Mouse (Mus musculus): ENCODE measurements around the gene Spata25. TPM values are rescaled to one million over a fixed set of nuclear protein-coding genes. Genes with fewer than 3 reads are reported as not detected.
A peak's percentile ranks its signal among the peaks of the same experiment; 100 is the strongest.

The Spata25 gene
- total RNA-seq, 1 experiment: 1.1 TPM

DNA sequence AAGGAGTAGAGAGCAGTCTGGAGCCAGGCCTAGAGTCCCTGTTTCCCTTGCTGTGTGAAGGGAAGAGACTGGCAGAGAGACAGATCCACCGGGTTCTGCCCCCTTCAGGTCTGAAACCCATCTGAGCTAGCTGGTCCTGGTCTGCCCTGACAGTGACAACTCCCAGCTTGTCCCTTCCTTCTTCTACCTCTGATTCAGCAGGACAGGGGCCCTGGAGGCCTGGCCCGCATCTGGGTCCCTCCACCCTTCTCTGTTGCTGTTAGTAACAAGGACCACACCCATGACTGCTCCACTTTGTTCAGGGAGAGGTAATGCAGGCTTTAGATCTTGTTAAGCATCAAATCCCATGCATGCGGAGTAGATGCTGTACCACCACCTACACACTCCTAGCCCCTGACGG, 39.9 kb downstream of the Spata25 start:
- H3K36me3 ChIP-seq (ENCODE audit: control insufficient read depth, insufficient read depth, low read length, poor library complexity, severe bottlenecking): peaks cover 9% of the 10 kb centered on the region; the same call in 1 of the 2 replicates
- no peak for DNase-seq (ENCODE audit: low read depth, low spot score)
- no peak overlapping the region for H3K9ac ChIP-seq (ENCODE audit: insufficient read depth, low read depth, low read length, poor library complexity, severe bottlenecking)
- no peak overlapping the region for H3K4me3 ChIP-seq (ENCODE audit: insufficient read depth in 1 of 2, low read depth in 1 of 2, low read length in 2 of 2, poor library complexity in 1 of 2, severe bottlenecking in 1 of 2)
- no peaks in the 10 kb centered on the region for H3K9me3 ChIP-seq (ENCODE audit: control insufficient read depth, insufficient read depth, low read depth, low read length)
- no peak for TF ChIP-seq HCFC1 (IDR thresholded peaks at IDR 0.05; ENCODE audit: borderline replicate concordance, insufficient read depth, low read length)
- no peak for TF ChIP-seq ZNF384 (IDR thresholded peaks at IDR 0.05; ENCODE audit: low read depth, low read length)
- TF ChIP-seq ZC3H11A (IDR thresholded peaks at IDR 0.05; ENCODE audit: borderline replicate concordance, low read depth, low read length): no peak
- TF ChIP-seq CHD2 (IDR thresholded peaks at IDR 0.05; ENCODE audit: low read depth, low read length): no peak
- no peak for TF ChIP-seq MAFK (IDR thresholded peaks at IDR 0.05; ENCODE audit: insufficient read depth, low read depth, low read length)
- H3K27ac ChIP-seq (ENCODE audit: insufficient read depth, low read depth, low read length, poor library complexity, severe bottlenecking): no peak overlapping the region
- in situ Hi-C loops (cut with MboI; ENCODE audit: low sequenced_read_pairs in 2 of 2, unreplicated experiment in 2 of 2): no loop called here
- H3K4me1 ChIP-seq (ENCODE audit: control insufficient read depth in 2 of 2, insufficient read depth in 2 of 2, low read length in 2 of 2, poor library complexity in 1 of 2): peaks cover 7 to 32% of the 10 kb centered on the region in 2 experiments

- Histone ChIP-seq H3K9me3 (ENCODE audit: control insufficient read depth, insufficient read depth, low read depth, low read length) (no peaks in the 10 kb centered on the region), H3K9ac (ENCODE audit: insufficient read depth, low read depth, low read length, poor library complexity, severe bottlenecking) (no peak overlapping the region), H3K36me3 (ENCODE audit: control insufficient read depth, insufficient read depth, low read length, poor library complexity, severe bottlenecking) (peaks cover 7% of the 10 kb centered on the region; the same call in 1 of the 2 replicates), H3K4me1 (ENCODE audit: control insufficient read depth in 2 of 2, insufficient read depth in 2 of 2, low read length in 2 of 2, poor library complexity in 1 of 2) (peaks cover 5 to 29% of the 10 kb centered on the region in 2 experiments), H3K27ac (ENCODE audit: insufficient read depth, low read depth, low read length, poor library complexity, severe bottlenecking) (no peak overlapping the region), H3K4me3 (ENCODE audit: insufficient read depth in 1 of 2, low read depth in 1 of 2, low read length in 2 of 2, poor library complexity in 1 of 2, severe bottlenecking in 1 of 2) (no peak overlapping the region)
- no peak for DNase-seq (ENCODE audit: low read depth, low spot score)
- in situ Hi-C loops (cut with MboI; ENCODE audit: low sequenced_read_pairs in 2 of 2, unreplicated experiment in 2 of 2): no loop called here
- TF ChIP-seq MAFK (IDR thresholded peaks at IDR 0.05; ENCODE audit: insufficient read depth, low read depth, low read length) (no peak), ZC3H11A (IDR thresholded peaks at IDR 0.05; ENCODE audit: borderline replicate concordance, low read depth, low read length) (no peak), ZNF384 (IDR thresholded peaks at IDR 0.05; ENCODE audit: low read depth, low read length) (no peak), HCFC1 (IDR thresholded peaks at IDR 0.05; ENCODE audit: borderline replicate concordance, insufficient read depth, low read length) (no peak), CHD2 (IDR thresholded peaks at IDR 0.05; ENCODE audit: low read depth, low read length) (no peak)
Observed at GRCm38 (mm10) chr2:164787779-164788178, 40.6 kb downstream of the Spata25 start.

DNA sequence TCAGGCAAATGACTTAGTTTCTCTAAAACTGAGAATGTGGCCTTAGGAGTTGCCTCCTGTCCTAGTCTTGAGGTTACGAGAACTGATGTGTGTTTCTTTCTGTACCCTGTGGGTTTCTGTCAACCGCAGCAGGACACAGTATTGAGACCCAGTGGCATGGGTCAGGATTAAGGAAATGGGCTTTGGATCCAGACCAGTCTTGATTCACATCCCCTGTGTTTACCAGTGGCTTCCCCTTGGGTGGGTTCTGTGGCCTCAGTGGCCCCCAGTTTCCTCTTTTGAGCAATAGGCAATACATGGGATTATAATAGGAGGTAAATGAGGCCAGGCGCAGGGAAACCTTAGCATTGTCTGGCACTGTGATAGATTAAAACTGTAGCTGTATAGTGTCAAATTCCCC, 41.3 kb downstream of the Spata25 start:
- DNase-seq (ENCODE audit: low read depth, low spot score): no peak
- Histone ChIP-seq H3K36me3 (ENCODE audit: control insufficient read depth, insufficient read depth, low read length, poor library complexity, severe bottlenecking) (peaks cover 3% of the 10 kb centered on the region; the same call in 1 of the 2 replicates), H3K27ac (ENCODE audit: insufficient read depth, low read depth, low read length, poor library complexity, severe bottlenecking) (no peak overlapping the region), H3K9ac (ENCODE audit: insufficient read depth, low read depth, low read length, poor library complexity, severe bottlenecking) (no peak overlapping the region), H3K4me1 (ENCODE audit: control insufficient read depth in 2 of 2, insufficient read depth in 2 of 2, low read length in 2 of 2, poor library complexity in 1 of 2) (peaks cover 5 to 29% of the 10 kb centered on the region in 2 experiments), H3K9me3 (ENCODE audit: control insufficient read depth, insufficient read depth, low read depth, low read length) (no peaks in the 10 kb centered on the region), H3K4me3 (ENCODE audit: insufficient read depth in 1 of 2, low read depth in 1 of 2, low read length in 2 of 2, poor library complexity in 1 of 2, severe bottlenecking in 1 of 2) (no peak overlapping the region)
- in situ Hi-C loops (cut with MboI; ENCODE audit: low sequenced_read_pairs in 2 of 2, unreplicated experiment in 2 of 2): no loop called here
- TF ChIP-seq ZNF384 (IDR thresholded peaks at IDR 0.05; ENCODE audit: low read depth, low read length) (no peak), HCFC1 (IDR thresholded peaks at IDR 0.05; ENCODE audit: borderline replicate concordance, insufficient read depth, low read length) (no peak), MAFK (IDR thresholded peaks at IDR 0.05; ENCODE audit: insufficient read depth, low read depth, low read length) (no peak), ZC3H11A (IDR thresholded peaks at IDR 0.05; ENCODE audit: borderline replicate concordance, low read depth, low read length) (no peak), CHD2 (IDR thresholded peaks at IDR 0.05; ENCODE audit: low read depth, low read length) (no peak)

GRCm38 (mm10) chr2:164786388-164786885, 41.9 kb downstream of the Spata25 start:
- in situ Hi-C loops (cut with MboI; ENCODE audit: low sequenced_read_pairs in 2 of 2, unreplicated experiment in 2 of 2): no loop called here

More at GRCm38 (mm10) chr2:164786388-164786885, 41.9 kb downstream of the Spata25 start:
- Histone ChIP-seq H3K9me3 (ENCODE audit: control insufficient read depth, insufficient read depth, low read depth, low read length) (no peaks in the 10 kb centered on the region), H3K4me1 (ENCODE audit: control insufficient read depth in 2 of 2, insufficient read depth in 2 of 2, low read length in 2 of 2, poor library complexity in 1 of 2) (peaks cover 5 to 29% of the 10 kb centered on the region in 2 experiments), H3K36me3 (ENCODE audit: control insufficient read depth, insufficient read depth, low read length, poor library complexity, severe bottlenecking) (no peaks in the 10 kb centered on the region; the same call in 1 of the 2 replicates), H3K27ac (ENCODE audit: insufficient read depth, low read depth, low read length, poor library complexity, severe bottlenecking) (no peak overlapping the region), H3K4me3 (ENCODE audit: insufficient read depth in 1 of 2, low read depth in 1 of 2, low read length in 2 of 2, poor library complexity in 1 of 2, severe bottlenecking in 1 of 2) (peak overlapping the region; percentile 74 to 90), H3K9ac (ENCODE audit: insufficient read depth, low read depth, low read length, poor library complexity, severe bottlenecking) (no peak overlapping the region; the same call in 1 of the 2 replicates)
- TF ChIP-seq ZNF384 (IDR thresholded peaks at IDR 0.05; ENCODE audit: low read depth, low read length) (no peak), ZC3H11A (IDR thresholded peaks at IDR 0.05; ENCODE audit: borderline replicate concordance, low read depth, low read length) (no peak), HCFC1 (IDR thresholded peaks at IDR 0.05; ENCODE audit: borderline replicate concordance, insufficient read depth, low read length) (no peak), MAFK (IDR thresholded peaks at IDR 0.05; ENCODE audit: insufficient read depth, low read depth, low read length) (no peak), CHD2 (IDR thresholded peaks at IDR 0.05; ENCODE audit: low read depth, low read length) (no peak)
- no peak for DNase-seq (ENCODE audit: low read depth, low spot score)

All from ES-E14 (cell line).